Mouse (Mus musculus): ENCODE data around the gene Gm4307. TPM values are rescaled to one million over a fixed set of nuclear protein-coding genes. Genes with fewer than 3 reads are reported as not detected.

Gm4307 gene
- polyA plus RNA-seq, 1 experiment from 2014 or later = not detected

Other genes starting within 250 kb of the Gm4307 start
- not detected in 2 replicates for gene Gm4301, start 25.7 kb upstream of the Gm4307 start, polyA plus RNA-seq (2014; fragmentation: Nextera tagmentation; extraction: Ambion mirVana)
- gene Gm4302, start 20.5 kb upstream of the Gm4307 start, polyA plus RNA-seq (2014; fragmentation: Nextera tagmentation; extraction: Ambion mirVana) = not detected in 2 replicates
- not detected in 2 replicates for gene Gm4303, start 15.4 kb upstream of the Gm4307 start, polyA plus RNA-seq (2014; fragmentation: Nextera tagmentation; extraction: Ambion mirVana)
- not detected in 2 replicates for gene Gm4305, start 10.2 kb upstream of the Gm4307 start, polyA plus RNA-seq (2014; fragmentation: Nextera tagmentation; extraction: Ambion mirVana)
- not detected in 2 replicates for gene Gm4312, start 21.2 kb downstream of the Gm4307 start, polyA plus RNA-seq (2014; fragmentation: Nextera tagmentation; extraction: Ambion mirVana)
- gene Tmtc3, start 126.0 kb downstream of the Gm4307 start, polyA plus RNA-seq (2014; fragmentation: Nextera tagmentation; extraction: Ambion mirVana) = 23.6 and 26.6 TPM in 2 replicates
- gene Cep290, start 126.2 kb downstream of the Gm4307 start, polyA plus RNA-seq (2014; fragmentation: Nextera tagmentation; extraction: Ambion mirVana) = 5.3 and 6.0 TPM in 2 replicates
- 7.7 and 9.9 TPM in 2 replicates for gene 4930430F08Rik, start 229.1 kb downstream of the Gm4307 start, polyA plus RNA-seq (2014; fragmentation: Nextera tagmentation; extraction: Ambion mirVana)
- gene 1700017N19Rik, start 229.1 kb downstream of the Gm4307 start, polyA plus RNA-seq (2014; fragmentation: Nextera tagmentation; extraction: Ambion mirVana) = not detected in 2 replicates

Measured in intestine, embryonic 14.5 days (tissue).